Mouse (Mus musculus) hindbrain, embryonic 14.5 days (tissue): ENCODE measurements at regions not wholly inside any gene's neighbourhood (a gene's known extent, or its start where the extent isn't known, plus 50 kb on each side); places are given as distances from the start of the nearest gene placed in this dataset.

Source experiments
- ATAC-seq: fragments of 200-750 bp; cut with Nextera tagmentation; 2 replicates; pipeline ENCODE4 v1.8.0; 2017; ENCODE audit warnings: moderate number of reproducible peaks, mild to moderate bottlenecking, moderate TSS enrichment, moderate library complexity; ENCODE audit not compliant: low FRiP score
- DNase-seq: peaks from one replicate; pipeline ENCODE4 v3.0.0-alpha.2; 2015; ENCODE audit warnings: low spot score
- H3K27ac ChIP-seq: fragments of 300-500 bp; sonication (generic); 2 replicates; pipeline ENCODE4 v1.5.1; 2014; ENCODE audit warnings: mild to moderate bottlenecking, moderate library complexity
- H3K27me3 ChIP-seq: fragments of 300-500 bp; sonication (generic); 2 replicates; pipeline ENCODE4 v1.6.1; 2014; ENCODE audit warnings: mild to moderate bottlenecking, low read length, mixed read lengths; ENCODE audit not compliant: control insufficient read depth, insufficient read depth
- H3K36me3 ChIP-seq: fragments of 300-500 bp; sonication (generic); replicated peaks from 2 replicates; pipeline ENCODE4 v1.6.1; 2014; ENCODE audit not compliant: control insufficient read depth, insufficient read depth
- H3K4me1 ChIP-seq: fragments of 300-500 bp; sonication (generic); replicated peaks from 2 replicates; pipeline ENCODE4 v1.6.1; 2014; ENCODE audit warnings: antibody characterized with exemption, low read length, mixed read lengths; ENCODE audit not compliant: control insufficient read depth, insufficient read depth
- H3K4me2 ChIP-seq: fragments of 300-500 bp; sonication (generic); replicated peaks from 2 replicates; pipeline ENCODE4 v1.6.1; 2014; ENCODE audit warnings: mild to moderate bottlenecking, moderate library complexity
- H3K4me3 ChIP-seq: fragments of 300-500 bp; sonication (generic); replicated peaks from 2 replicates; pipeline ENCODE4 v1.5.1; 2014; ENCODE audit warnings: mild to moderate bottlenecking, low read length
- H3K9ac ChIP-seq: fragments of 300-500 bp; sonication (generic); 2 replicates; pipeline ENCODE4 v1.6.1; 2014
- H3K9me3 ChIP-seq: fragments of 300-500 bp; sonication (generic); 2 replicates; pipeline ENCODE4 v1.6.1; 2016; ENCODE audit warnings: low read length; ENCODE audit not compliant: control insufficient read depth
- WGBS: fragments of 180-500 bp; shearing (Covaris S2); extraction: QIAGEN DNeasy Blood & Tissue Kit; methylation state at CpG from one replicate; pipeline ENCODE4 v1.1.7; 2014; 5-methylcytosine and 5-hydroxymethylcytosine counted together

- WGBS: 74% methylated on average over 6 of the region's 6 CpGs
- no peak for ATAC-seq
These were observed 74.8 kb upstream of the Srd5a3 start for GRCm38 (mm10) chr5:76065227-76065626.

GRCm38 (mm10) chr5:76064686-76065085, 75.4 kb upstream of the Srd5a3 start:
- Histone ChIP-seq H3K4me3 (no peak overlapping the region), H3K36me3 (no peaks in the 10 kb centered on the region), H3K27ac (no peak overlapping the region), H3K9me3 (no peaks in the 10 kb centered on the region), H3K4me1 (no peaks in the 10 kb centered on the region), H3K9ac (no peak overlapping the region), H3K4me2 (no peak overlapping the region), H3K27me3 (no peaks in the 10 kb centered on the region)
- DNase-seq (no peak), ATAC-seq (no peak)
- WGBS: 72% methylated on average over 5 of the region's 5 CpGs

More at GRCm38 (mm10) chr5:76065227-76065626, 74.8 kb upstream of the Srd5a3 start:
- Histone ChIP-seq H3K9ac (no peak overlapping the region), H3K4me3 (no peak overlapping the region), H3K36me3 (no peaks in the 10 kb centered on the region), H3K9me3 (no peaks in the 10 kb centered on the region), H3K27me3 (no peaks in the 10 kb centered on the region), H3K4me2 (no peak overlapping the region), H3K4me1 (no peaks in the 10 kb centered on the region), H3K27ac (no peak overlapping the region)
- no peak for DNase-seq

- ATAC-seq: no peak
- Histone ChIP-seq H3K27me3 (no peaks in the 10 kb centered on the region), H3K36me3 (no peaks in the 10 kb centered on the region), H3K4me2 (no peak overlapping the region), H3K4me1 (no peaks in the 10 kb centered on the region), H3K9ac (no peak overlapping the region), H3K9me3 (no peaks in the 10 kb centered on the region), H3K4me3 (no peak overlapping the region), H3K27ac (no peak overlapping the region)
- WGBS: 62% methylated on average over 6 of the region's 6 CpGs
- no peak for DNase-seq
These were observed 76.6 kb upstream of the Srd5a3 start for GRCm38 (mm10) chr5:76063473-76063872.

- Histone ChIP-seq H3K4me1 (no peaks in the 10 kb centered on the region), H3K4me2 (no peak overlapping the region), H3K4me3 (no peak overlapping the region), H3K27ac (no peak overlapping the region), H3K9ac (no peak overlapping the region), H3K27me3 (no peaks in the 10 kb centered on the region), H3K9me3 (no peaks in the 10 kb centered on the region), H3K36me3 (no peaks in the 10 kb centered on the region)
- ATAC-seq: no peak
- DNase-seq: no peak
- 80% methylated on average over 7 of the region's 7 CpGs for WGBS
These were observed 79.8 kb upstream of the Kdr start for GRCm38 (mm10) chr5:76058011-76058410.

GRCm38 (mm10) chr5:76055849-76056248, 77.6 kb upstream of the Kdr start:
- H3K4me1 ChIP-seq: no peaks in the 10 kb centered on the region
- 70% methylated on average over 2 of the region's 2 CpGs for WGBS
- H3K9me3 ChIP-seq: no peaks in the 10 kb centered on the region
- no peak overlapping the region for H3K4me3 ChIP-seq
- ATAC-seq: no peak
- H3K27me3 ChIP-seq: no peaks in the 10 kb centered on the region
- no peaks in the 10 kb centered on the region for H3K36me3 ChIP-seq
- no peak overlapping the region for H3K4me2 ChIP-seq
- H3K27ac ChIP-seq: no peak overlapping the region
- DNase-seq: no peak
- H3K9ac ChIP-seq: no peak overlapping the region

- no peak overlapping the region for H3K9ac ChIP-seq
- ATAC-seq (no peak), DNase-seq (no peak)
- no peaks in the 10 kb centered on the region for H3K36me3 ChIP-seq
- no peak overlapping the region for H3K4me2 ChIP-seq
- no peaks in the 10 kb centered on the region for H3K27me3 ChIP-seq
- no peaks in the 10 kb centered on the region for H3K4me1 ChIP-seq
- WGBS: 95% methylated on average over 1 of the region's 1 CpGs
- H3K9me3 ChIP-seq: no peaks in the 10 kb centered on the region
- H3K4me3 ChIP-seq: no peak overlapping the region
- H3K27ac ChIP-seq: no peak overlapping the region
These were observed 74.5 kb upstream of the Kdr start for GRCm38 (mm10) chr5:76052782-76053181.

GRCm38 (mm10) chr5:76051658-76052057, 73.4 kb upstream of the Kdr start:
- Histone ChIP-seq H3K27ac (no peak overlapping the region), H3K4me3 (no peak overlapping the region), H3K9me3 (no peaks in the 10 kb centered on the region), H3K9ac (no peak overlapping the region), H3K4me2 (no peak overlapping the region), H3K27me3 (no peaks in the 10 kb centered on the region), H3K4me1 (no peaks in the 10 kb centered on the region), H3K36me3 (no peaks in the 10 kb centered on the region)
- DNase-seq (no peak), ATAC-seq (no peak)
- 98% methylated on average over 2 of the region's 2 CpGs for WGBS

GRCm38 (mm10) chr5:76048103-76048874, 70.0 kb upstream of the Kdr start:
- Histone ChIP-seq H3K4me2 (no peak overlapping the region), H3K9ac (no peak overlapping the region), H3K27ac (no peak overlapping the region), H3K4me1 (no peaks in the 10 kb centered on the region), H3K9me3 (no peaks in the 10 kb centered on the region), H3K27me3 (no peaks in the 10 kb centered on the region), H3K4me3 (no peak overlapping the region), H3K36me3 (no peaks in the 10 kb centered on the region)
- ATAC-seq (no peak), DNase-seq (no peak)
- WGBS: 85% methylated on average over 9 of the region's 9 CpGs

- ATAC-seq (no peak), DNase-seq (no peak)
- Histone ChIP-seq H3K9ac (no peak overlapping the region), H3K4me1 (no peaks in the 10 kb centered on the region), H3K27ac (no peak overlapping the region), H3K9me3 (peaks cover 5% of the 10 kb centered on the region; the same call in 1 of the 2 replicates), H3K27me3 (no peaks in the 10 kb centered on the region), H3K4me2 (no peak overlapping the region), H3K4me3 (no peak overlapping the region), H3K36me3 (no peaks in the 10 kb centered on the region)
- 84% methylated on average over 14 of the region's 14 CpGs for WGBS
These were observed 65.6 kb upstream of the Kdr start for GRCm38 (mm10) chr5:76043521-76044510.
